Mouse (Mus musculus) spleen, postnatal 4 days (tissue): ENCODE results near the gene A030014E15Rik.
"Not testable (repeated sequence)": the region's sequence is repeated elsewhere in the genome, so short reads cannot be mapped to it uniquely, and the experiment has no call there.

Source experiments
- DNase-seq, 2 experiments: peaks; one replicate each; pipeline ENCODE4 v3.0.0; 2022; ENCODE audit warnings: low spot score in 2 of 2

A030014E15Rik gene

GRCm38 (mm10) chr1:82924650-82925049 lies at the start of gene A030014E15Rik:
Gene A030014E15Rik (plus strand): TSS chr1:82924917.
- DNase-seq, result no peak

- no peak for DNase-seq
Measured at GRCm38 (mm10) chr1:82879172-82879571, 45.5 kb upstream of the A030014E15Rik start.

GRCm38 (mm10) chr1:82880196-82880595 lies 44.5 kb upstream of the A030014E15Rik start:
- no peak for DNase-seq

- DNase-seq, result no peak
Measured at GRCm38 (mm10) chr1:82893269-82893668, 31.4 kb upstream of the A030014E15Rik start.

GRCm38 (mm10) chr1:82900567-82900966 lies 24.1 kb upstream of the A030014E15Rik start:
- no peak for DNase-seq

- DNase-seq, result no peak
Measured at GRCm38 (mm10) chr1:82901201-82901600, 23.5 kb upstream of the A030014E15Rik start.

GRCm38 (mm10) chr1:82905886-82906285 lies 18.8 kb upstream of the A030014E15Rik start:
- no peak for DNase-seq

- no peak for DNase-seq
Measured at GRCm38 (mm10) chr1:82913025-82913424, 11.7 kb upstream of the A030014E15Rik start, which contains the start of gene A030005L19Rik. Gene A030005L19Rik (plus strand): TSS chr1:82913325.

- not testable (repeated sequence) for DNase-seq
Measured at GRCm38 (mm10) chr1:82913434-82913833, 11.3 kb upstream of the A030014E15Rik start.

- not testable (repeated sequence) for DNase-seq
Measured at GRCm38 (mm10) chr1:82930558-82930957, 5.8 kb downstream of the A030014E15Rik start.

- not testable (repeated sequence) for DNase-seq
Measured at GRCm38 (mm10) chr1:82931326-82931725, 6.6 kb downstream of the A030014E15Rik start, which contains the start of gene Gm6217. Gene Gm6217 (minus strand): TSS chr1:82931399.

- no peak for DNase-seq
Measured at GRCm38 (mm10) chr1:82938666-82939065, 13.9 kb downstream of the A030014E15Rik start.

GRCm38 (mm10) chr1:82942505-82942904 lies 17.8 kb downstream of the A030014E15Rik start:
- peak in 1 of 2 experiments; percentile 1 for DNase-seq

GRCm38 (mm10) chr1:82943295-82943694 lies 18.6 kb downstream of the A030014E15Rik start, which contains the start of gene A030003K21Rik:
Gene A030003K21Rik (minus strand): TSS chr1:82943388.
- not testable (repeated sequence) for DNase-seq

- not testable (repeated sequence) for DNase-seq
Measured at GRCm38 (mm10) chr1:82946029-82946428, 21.3 kb downstream of the A030014E15Rik start.

- DNase-seq, result no peak
Measured at GRCm38 (mm10) chr1:82948601-82949000, 23.9 kb downstream of the A030014E15Rik start.

- not testable (repeated sequence) for DNase-seq
Measured at GRCm38 (mm10) chr1:82955913-82956312, 31.2 kb downstream of the A030014E15Rik start, which contains the start of gene Gm7544. Gene Gm7544 (minus strand): TSS chr1:82956013.

GRCm38 (mm10) chr1:82959870-82960385 lies 35.2 kb downstream of the A030014E15Rik start, which contains the start of gene Gm47955:
Gene Gm47955 (plus strand): TSS chr1:82960286.
- DNase-seq, result no peak

GRCm38 (mm10) chr1:82966413-82966812 lies 41.7 kb downstream of the A030014E15Rik start:
- no peak for DNase-seq

GRCm38 (mm10) chr1:82972046-82972445 lies 47.3 kb downstream of the A030014E15Rik start:
- DNase-seq, result no peak

GRCm38 (mm10) chr1:82973244-82973643 lies 48.5 kb downstream of the A030014E15Rik start:
- DNase-seq, result no peak

- DNase-seq, result peak in 1 of 2 experiments; percentile 25
Measured at GRCm38 (mm10) chr1:82973901-82974300, 49.2 kb downstream of the A030014E15Rik start.

GRCm38 (mm10) chr1:82974342-82974741 lies 49.6 kb downstream of the A030014E15Rik start:
- no peak for DNase-seq
